Mouse (Mus musculus): ENCODE data around the gene Nutf2-ps1.
A peak's percentile ranks its signal among the peaks of the same experiment; 100 is the strongest.

The Nutf2-ps1 gene

DNA sequence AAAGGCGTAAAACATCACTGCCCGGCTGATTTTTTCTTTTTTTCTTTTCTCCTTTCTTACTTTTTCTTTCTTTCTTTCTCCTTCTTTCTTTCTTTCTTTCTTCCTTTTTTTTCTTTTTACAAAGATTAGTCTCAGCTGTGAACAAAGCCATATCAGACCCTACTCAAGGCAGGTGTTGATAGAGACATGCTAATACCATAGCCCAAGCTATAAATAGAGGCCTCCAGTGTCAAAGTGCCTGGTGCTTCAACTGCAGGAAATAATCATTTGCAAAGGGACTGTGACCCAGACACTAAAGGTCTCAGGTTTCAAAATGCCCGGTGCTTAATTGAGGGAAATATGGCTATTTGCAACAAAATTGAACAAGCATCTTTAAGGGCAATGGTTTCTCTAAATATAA is 20.3 kb downstream of the Nutf2-ps1 start:
- no peak for DNase-seq

DNA sequence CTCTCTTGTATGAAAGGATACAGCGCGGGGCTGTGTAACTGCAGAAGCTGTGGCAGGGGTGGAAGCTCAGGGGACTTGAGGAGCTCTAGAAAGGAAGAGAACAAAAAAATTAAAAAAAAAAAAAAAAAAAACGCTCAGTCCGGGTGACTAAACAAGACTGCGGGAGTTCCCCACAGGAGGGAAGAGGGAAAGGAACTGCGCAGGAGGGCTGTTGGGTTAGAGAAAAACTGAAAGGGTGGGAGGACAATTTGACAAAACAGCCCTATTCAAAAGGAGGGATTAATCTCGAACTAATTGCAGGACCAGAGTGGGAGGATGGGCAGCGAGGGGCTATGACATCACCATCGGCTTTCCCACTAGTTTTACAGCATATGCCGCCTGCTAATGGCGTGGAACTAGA is 21.0 kb downstream of the Nutf2-ps1 start:
- peak in 1 of 2 experiments; percentile 3 for DNase-seq

DNA sequence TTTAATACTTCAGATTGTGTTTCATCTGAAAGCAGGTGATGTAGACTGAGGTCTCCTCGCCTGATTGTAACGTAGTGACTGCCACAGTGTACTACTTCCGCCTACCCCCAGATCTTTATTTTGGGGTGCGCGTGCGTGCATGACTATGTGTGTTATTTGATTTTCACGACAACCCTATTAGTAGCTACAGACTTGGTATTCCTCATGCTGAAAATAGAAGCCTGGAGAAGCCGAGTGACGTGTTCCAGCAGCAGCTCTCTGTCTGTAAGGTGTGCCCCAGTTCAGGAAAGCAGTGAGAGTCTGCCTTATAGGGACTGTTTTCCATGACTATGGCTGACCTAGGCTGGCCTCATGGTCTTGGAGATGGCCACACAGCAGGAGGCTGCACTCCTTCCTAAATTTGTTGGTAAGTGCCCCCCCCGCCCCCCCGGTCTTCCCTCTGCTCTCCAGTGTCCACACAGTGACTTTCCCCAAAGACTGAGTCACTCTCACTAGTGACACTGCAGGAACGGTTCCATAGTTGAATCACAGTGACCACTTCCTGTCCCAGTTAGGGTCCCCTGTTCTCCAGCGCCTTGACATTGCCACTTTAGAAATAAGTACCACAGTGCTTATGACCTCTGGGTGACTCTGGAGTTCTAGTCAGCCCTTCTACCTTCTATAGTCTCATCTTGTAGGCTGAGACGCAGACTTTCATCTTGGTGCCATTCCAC is 23.1 kb downstream of the Nutf2-ps1 start:
- no peak for DNase-seq

DNA sequence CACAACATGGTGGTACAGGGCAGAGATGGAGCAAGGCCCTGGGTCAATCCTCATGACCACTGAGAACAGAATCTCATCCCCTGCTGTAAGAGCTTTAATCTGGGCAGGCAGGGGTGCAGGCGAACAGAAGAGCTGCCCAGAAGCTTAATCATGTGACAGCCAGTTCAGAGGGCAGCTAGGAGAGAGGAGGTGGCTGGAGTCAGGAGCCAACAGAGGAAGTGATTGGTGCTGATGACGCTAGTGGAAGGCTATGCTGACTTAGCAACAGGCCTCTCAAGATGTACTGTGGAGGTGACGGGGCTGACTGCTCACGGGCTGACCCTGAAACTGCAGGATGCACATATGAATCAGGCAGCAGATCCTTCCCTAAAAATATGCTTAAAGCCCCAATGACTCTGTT is 24.7 kb downstream of the Nutf2-ps1 start:
- DNase-seq: no peak

DNA sequence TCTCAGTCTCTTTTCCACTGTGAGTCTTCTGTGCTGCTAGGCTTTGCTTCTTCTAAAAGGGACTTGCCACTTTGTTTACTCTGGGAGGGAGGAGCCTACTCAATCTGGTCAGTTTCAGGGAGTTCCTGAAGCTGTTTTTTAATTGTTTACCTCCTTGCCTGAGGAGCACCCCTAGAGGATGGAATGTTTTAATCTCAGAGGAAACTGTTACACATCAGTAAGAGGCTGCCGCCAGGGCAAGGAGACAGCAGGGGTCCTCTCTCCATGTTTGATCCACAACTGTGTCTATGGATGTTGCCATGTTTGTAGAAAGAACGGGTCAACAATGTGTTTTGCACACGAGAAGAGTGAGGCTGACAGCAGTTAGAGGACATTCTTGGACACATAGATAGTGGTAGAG is 28.4 kb downstream of the Nutf2-ps1 start:
- no peak for DNase-seq

DNA sequence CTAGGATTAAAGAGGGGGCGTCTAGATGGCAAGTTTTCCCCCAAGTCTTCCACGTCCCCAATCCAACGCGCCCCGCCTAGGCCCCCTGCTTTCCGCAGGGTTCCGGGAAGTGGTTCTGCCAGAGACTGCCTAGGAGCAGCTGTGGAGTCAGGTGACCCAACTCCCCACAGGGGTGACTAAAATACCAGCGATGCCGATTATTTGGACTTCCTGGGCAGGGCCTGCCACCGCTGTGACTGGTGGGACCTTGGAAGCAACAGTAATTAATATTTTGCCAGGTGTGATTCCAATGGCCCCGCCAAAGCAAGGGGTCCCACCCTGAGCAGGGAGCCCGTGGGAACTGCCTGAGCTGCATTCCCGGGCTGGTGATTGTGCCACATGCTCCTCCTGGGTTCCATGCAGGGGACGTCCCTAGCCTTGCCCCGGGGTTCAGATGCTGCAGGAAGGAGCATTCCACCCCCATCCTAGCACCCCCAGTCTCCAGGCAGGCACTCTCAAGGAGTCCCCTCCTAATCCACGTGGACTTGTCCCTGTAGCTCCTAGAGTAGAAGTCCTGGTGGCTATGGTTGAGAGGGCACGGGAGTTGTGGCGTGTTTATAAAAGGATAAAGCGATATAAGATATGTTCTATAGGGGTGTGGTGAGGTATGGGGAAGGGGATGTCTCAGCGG is 31.5 kb downstream of the Nutf2-ps1 start:
- DNase-seq: no peak

DNA sequence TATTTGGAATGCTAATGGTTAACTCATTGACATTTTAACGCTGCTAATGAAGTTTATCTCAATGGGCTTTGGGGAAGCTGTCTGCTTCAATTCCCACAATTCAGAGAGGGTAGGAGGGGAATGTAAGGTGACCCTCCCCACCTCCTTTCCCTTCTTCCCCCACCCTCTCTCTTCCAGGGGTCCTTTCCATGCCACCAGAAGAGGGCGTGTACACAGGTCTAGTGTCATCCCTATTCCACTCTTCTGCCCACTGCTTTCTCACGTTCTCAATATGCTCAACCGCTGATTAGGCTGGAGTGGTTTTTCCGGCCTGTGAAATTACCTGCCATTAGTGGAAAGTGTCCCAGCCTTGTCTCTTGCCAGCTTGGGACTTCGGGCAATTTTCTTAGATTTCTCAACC is 32.0 kb downstream of the Nutf2-ps1 start:
- peak in 1 of 2 experiments; percentile 33 for DNase-seq

DNA sequence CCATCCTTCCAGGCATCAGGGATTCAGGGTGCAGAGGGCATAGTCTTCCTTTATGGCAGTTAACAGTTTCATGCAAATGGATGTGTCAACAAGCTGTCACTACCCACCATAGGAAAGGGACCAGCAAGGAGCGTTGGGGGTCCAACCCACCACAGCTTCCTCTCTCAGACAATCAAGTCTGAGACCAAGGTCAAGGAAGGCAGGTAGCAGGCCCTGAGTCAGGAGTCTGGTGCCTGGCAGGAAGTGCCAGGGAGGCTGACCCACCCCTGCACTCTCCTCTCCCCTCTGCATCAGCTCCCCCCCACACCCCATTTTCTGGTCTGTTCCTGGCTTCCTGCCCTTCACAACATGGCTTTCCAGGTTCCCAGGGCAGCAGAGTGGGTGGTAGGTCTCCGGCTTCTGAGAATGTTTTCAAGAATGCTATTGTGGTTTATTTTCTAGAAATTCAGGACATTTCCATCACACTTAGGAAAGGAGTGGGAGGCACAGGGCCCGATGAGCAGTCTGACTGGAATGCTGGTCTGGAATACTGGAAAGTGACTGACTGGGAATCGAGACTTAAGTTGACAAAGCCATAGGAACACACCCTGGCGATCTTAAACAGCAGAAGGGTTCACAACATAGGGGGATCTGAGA is 33.8 kb downstream of the Nutf2-ps1 start:
- DNase-seq: no peak

DNA sequence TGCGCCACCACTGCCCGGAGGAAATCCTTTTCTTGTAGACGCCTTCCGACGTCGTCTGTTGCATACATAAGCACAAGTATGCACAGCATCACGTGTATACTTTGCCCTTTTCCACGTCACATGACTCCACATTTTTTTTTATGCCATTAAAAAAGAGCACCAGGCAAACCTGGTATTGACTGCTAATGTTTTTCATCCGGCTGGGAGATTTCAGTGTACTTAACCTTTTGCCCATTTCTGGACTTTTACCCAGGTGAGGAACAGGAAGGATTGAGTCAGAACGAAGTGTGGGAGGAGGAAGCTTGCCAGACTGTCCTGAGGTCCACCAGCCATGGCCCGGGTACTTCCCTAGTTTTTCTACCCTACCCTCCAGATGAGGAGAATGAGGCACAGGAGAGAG is 34.5 kb downstream of the Nutf2-ps1 start:
- no peak for DNase-seq

DNA sequence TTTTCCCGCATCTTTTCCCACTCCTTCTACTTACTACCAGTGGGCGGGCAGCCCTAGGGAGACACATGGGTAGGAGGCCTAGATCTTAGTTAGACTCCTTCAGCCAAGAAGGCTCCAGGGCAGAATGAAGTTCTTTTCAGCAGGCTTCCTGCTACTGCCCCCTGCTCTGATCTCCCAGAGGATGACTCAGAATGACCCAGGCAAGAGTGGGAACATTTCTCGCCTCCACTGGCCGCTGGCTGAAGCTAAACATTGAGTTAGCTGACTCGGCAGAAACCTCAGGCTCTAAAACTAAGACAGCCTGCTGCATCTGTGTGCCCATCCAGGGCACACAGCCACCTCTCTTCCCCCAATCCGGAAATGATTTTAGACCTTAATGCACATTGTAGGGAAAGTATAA is 36.1 kb downstream of the Nutf2-ps1 start:
- DNase-seq: no peak

DNA sequence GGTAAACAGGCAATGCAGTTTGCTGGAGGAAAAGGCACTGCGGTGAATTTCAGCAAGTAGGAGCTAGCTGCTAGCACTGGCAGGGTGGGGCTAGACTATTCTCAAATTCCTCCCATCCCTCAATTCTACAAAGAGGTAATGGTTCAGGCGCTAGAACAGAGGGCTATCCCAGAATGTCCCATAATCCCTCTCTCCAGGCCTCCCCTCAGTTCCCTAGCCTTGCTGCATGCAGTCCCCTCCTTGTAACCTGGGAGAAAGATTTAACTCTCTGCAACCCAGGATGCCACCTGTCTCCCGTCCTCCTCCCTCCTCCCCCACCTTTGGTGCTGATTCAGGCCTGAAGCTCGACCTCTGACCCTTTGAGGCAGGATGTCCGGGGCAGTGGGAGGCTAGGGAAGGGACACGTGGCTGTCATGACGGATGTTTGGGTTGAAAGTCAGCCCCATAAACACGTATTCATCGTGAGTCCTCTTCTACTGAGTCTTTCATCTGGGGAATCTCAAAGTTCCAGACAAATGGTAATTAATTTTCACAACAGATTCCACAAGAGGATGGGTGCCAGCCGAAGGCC is 36.6 kb downstream of the Nutf2-ps1 start:
- DNase-seq: no peak

DNA sequence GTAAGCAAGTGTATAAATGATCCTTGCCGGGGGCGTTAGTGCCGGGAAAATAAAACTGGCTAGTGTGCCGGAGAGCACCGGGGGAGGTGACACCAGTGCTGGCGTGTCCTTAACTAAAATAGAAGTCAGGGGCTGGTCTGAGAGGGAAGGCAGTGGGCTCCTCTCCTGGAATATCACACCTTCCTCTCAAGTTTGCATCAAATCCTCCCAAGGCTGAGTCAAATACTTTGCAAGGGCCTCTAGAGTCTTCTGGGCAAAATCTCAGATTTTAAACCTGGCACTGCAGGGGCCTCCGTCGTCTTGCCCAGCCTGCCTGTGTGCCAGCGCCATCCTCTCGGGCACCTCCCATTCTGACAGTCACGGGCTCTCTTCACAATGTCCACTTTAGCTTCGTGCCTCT is 37.9 kb downstream of the Nutf2-ps1 start:
- peak; percentile 42 to 59 for DNase-seq

DNA sequence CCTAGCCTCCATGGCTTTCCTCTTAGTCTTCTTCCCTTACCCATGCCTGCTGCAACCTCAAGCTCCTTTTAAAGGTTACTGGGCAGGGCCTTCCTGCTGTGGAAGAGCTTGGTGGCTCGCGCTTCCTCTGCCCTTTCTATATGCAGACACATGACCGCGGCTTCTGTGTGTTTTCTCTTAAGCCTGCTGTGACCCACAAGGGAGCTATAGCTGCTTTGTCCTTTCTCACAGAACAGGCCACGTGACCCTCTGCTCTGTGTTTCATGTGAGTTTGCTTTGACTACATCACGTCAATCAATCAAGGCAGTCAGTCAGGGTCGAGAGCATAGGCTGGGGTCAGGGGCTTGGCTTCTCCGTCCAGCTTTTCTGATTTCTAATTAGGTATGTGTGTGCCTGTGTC is 41.3 kb downstream of the Nutf2-ps1 start:
- DNase-seq: no peak

DNA sequence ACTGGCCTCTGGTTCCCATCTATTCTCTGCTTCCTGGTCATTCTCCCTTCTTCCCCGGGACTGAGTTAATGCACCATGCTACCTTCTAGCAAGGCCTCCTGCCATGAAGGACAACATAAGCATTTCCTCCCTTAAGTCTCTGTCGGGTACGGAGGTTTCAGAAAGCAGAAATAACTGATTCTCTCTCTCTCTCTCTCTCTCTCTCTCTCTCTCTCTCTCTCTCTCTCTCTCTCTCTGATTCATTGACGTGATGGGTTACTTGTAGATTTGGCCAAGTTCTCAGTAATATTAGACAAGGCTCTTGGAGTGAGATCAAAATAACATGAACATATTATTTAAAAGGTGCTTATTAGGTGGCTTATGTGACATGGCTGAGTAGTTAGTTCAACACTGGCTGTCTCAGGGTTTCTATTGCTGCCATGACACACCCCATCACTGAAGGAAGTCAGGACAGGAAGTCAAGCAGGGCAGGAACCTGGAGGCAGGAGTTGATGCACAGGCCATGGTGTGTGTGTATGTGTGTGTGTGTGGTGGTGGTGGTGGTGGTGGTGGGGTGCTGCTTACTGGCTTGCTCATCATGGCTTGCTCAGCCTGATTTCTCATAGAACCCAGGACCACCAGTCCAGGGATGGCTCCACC is 43.8 kb downstream of the Nutf2-ps1 start:
- DNase-seq: no peak

DNA sequence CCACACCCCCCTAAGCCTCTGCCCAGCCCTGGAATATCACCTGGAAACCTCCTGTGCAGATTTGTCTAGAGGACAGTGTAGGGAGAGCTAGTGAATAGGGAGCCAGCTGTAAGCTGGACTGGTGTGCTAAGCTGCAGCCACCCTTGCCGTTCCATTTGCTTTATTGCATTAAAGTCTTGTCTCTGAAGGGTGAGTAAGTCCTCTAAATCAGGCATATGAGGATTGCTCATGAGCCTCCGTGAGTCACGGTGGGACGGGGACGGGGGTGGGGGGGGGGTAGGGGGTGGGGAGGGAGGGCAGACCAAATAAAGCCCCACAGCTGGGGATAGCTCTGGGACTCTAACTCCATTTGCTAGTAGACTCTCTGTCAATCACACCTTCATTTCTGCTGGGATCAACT is 45.3 kb downstream of the Nutf2-ps1 start:
- DNase-seq: no peak

DNA sequence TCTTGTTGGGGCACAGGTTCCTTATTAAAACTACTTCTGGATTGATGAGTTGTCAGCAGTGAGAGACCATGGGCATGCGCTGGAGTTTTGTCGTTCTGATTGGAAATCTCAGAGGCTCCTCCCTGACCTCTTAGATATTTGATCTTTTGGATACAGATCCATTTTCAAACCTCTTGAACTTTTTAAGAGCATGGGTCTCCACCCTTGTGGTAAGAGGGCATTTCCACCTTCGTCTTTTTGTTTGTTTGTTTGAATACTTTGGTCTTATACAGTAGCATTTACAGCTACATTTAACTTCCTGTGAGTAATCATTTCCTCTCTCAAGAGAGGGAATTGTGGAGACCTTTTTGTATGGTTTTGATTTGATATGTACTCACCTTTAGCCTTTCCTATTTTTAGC is 49.6 kb downstream of the Nutf2-ps1 start:
- DNase-seq: no peak

DNA sequence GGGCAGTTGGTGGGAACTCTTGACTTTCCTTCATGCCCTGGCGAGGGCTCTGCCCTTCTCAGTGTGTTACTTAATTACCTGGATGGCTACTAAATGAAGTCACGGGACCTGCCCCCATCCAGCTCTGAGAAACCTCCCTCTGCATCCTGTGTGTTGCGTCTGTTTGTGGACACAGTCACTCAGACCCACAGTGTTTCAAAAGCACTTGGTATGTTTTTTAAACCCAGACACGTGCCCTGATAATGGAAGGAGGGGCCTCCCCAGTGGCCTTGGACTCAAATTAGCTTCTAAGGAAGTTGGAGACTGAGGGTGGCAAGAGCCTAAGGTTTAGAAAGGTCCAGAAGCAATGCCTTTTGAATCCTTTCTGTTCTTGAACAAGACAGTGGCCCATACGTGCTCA is 50.1 kb downstream of the Nutf2-ps1 start:
- no peak for DNase-seq
